Mouse (Mus musculus) myocyte (in vitro differentiated cells): ENCODE measurements around the gene Wdr5.

Experiments used
- CEBPB ChIP-seq: IDR thresholded peaks from 2 replicates; pipeline ENCODE4 v1.6.1; 2011; ENCODE audit warnings: mild to moderate bottlenecking, moderate library complexity; ENCODE audit not compliant: poor library complexity, insufficient read depth, severe bottlenecking
- E2F4 ChIP-seq: IDR thresholded peaks from one replicate; pipeline ENCODE4 v1.6.1; 2011; ENCODE audit warnings: mild to moderate bottlenecking, control low read depth, moderate library complexity; ENCODE audit not compliant: insufficient read depth
- MAX ChIP-seq: IDR thresholded peaks from one replicate; pipeline ENCODE4 v1.6.1; 2011; ENCODE audit warnings: low read depth, mild to moderate bottlenecking, control low read depth
- MYOD1 ChIP-seq, 3 experiments: IDR thresholded peaks; one replicate each; pipeline ENCODE4 v1.6.1; 2011; ENCODE audit warnings: control low read depth in 2 of 3, low read depth in 2 of 3, mild to moderate bottlenecking in 2 of 3, moderate library complexity in 1 of 3; ENCODE audit not compliant: insufficient read length in 2 of 3, control insufficient read depth in 1 of 3
- MYOG ChIP-seq, 3 experiments: IDR thresholded peaks; one replicate each; pipeline ENCODE4 v1.6.1; 2011; ENCODE audit warnings: control low read depth in 2 of 3, low read depth in 2 of 3, mild to moderate bottlenecking in 2 of 3; ENCODE audit not compliant: insufficient read length in 2 of 3, control insufficient read depth in 1 of 3, insufficient read depth in 1 of 3
- POLR2A ChIP-seq: IDR thresholded peaks from one replicate; pipeline ENCODE4 v1.6.1; 2011; ENCODE audit warnings: low read depth, mild to moderate bottlenecking, control low read depth, moderate library complexity; ENCODE audit not compliant: insufficient read length
- POLR2AphosphoS2 ChIP-seq: IDR thresholded peaks from one replicate; pipeline ENCODE4 v1.6.1; 2011; ENCODE audit warnings: low read depth, control low read depth; ENCODE audit not compliant: insufficient read length
- REST ChIP-seq: IDR thresholded peaks from one replicate; pipeline ENCODE4 v1.6.1; 2011; ENCODE audit warnings: mild to moderate bottlenecking, control low read depth, moderate library complexity; ENCODE audit not compliant: insufficient read depth, insufficient read length
- SRF ChIP-seq: IDR thresholded peaks from one replicate; pipeline ENCODE4 v1.6.1; 2011; ENCODE audit warnings: low read depth; ENCODE audit not compliant: control insufficient read depth, insufficient read length
- TCF12 ChIP-seq: IDR thresholded peaks from one replicate; pipeline ENCODE4 v1.6.1; 2011; ENCODE audit warnings: mild to moderate bottlenecking, control low read depth; ENCODE audit not compliant: poor library complexity, insufficient read depth, severe bottlenecking
- TCF3 ChIP-seq: IDR thresholded peaks from one replicate; pipeline ENCODE4 v1.6.1; 2011; ENCODE audit warnings: low read depth, control low read depth; ENCODE audit not compliant: insufficient read length
- USF1 ChIP-seq: IDR thresholded peaks from one replicate; pipeline ENCODE4 v1.6.1; 2011; ENCODE audit warnings: low read depth, mild to moderate bottlenecking, control low read depth, moderate library complexity

GRCm38 (mm10) chr2:27505539-27505938 lies 9.4 kb upstream of the Wdr5 start:
- TF ChIP-seq POLR2A: no peak
- peak in 1 of 3 experiments; percentile 25 for TF ChIP-seq MYOG (IDR thresholded peaks at IDR 0.05; ENCODE audit: control insufficient read depth in 1 of 3, insufficient read depth in 1 of 3, insufficient read length in 2 of 3, low read depth in 2 of 3)
- no peak for TF ChIP-seq TCF12
- no peak for TF ChIP-seq USF1
- TF ChIP-seq CEBPB: no peak
- no peak for TF ChIP-seq TCF3
- no peak for TF ChIP-seq POLR2AphosphoS2
- no peak for TF ChIP-seq REST
- TF ChIP-seq E2F4: no peak
- TF ChIP-seq SRF: no peak
- no peak for TF ChIP-seq MAX
- TF ChIP-seq MYOD1 (IDR thresholded peaks at IDR 0.05; ENCODE audit: control insufficient read depth in 1 of 3, insufficient read length in 2 of 3, low read depth in 2 of 3): no peak
